Mouse (Mus musculus) heart, embryonic 14.5 days (tissue): ENCODE data around the gene Gm37240. TPM values are rescaled to one million over a fixed set of nuclear protein-coding genes. Genes with fewer than 3 reads are reported as not detected.

ENCODE experiments used
- ATAC-seq: fragments of 200-750 bp; cut with Nextera tagmentation; 2 replicates; pipeline ENCODE4 v1.8.0; 2017; ENCODE audit warnings: low read depth, moderate TSS enrichment; ENCODE audit not compliant: insufficient number of reproducible peaks, insufficient read depth, low FRiP score
- H3K27ac ChIP-seq, 2 experiments: fragments of 200-500 bp in 1 of 2; fragments of 300-500 bp in 1 of 2; sonication (generic) in 1 of 2; replicated peaks in 1 of 2; 2 replicates each; pipeline ENCODE4 v1.5.1; 2012 to 2014; ENCODE audit warnings: low read depth in 2 of 2, low read length in 2 of 2, control low read depth in 1 of 2, mild to moderate bottlenecking in 1 of 2, mixed read lengths in 1 of 2; ENCODE audit not compliant: control insufficient read depth in 1 of 2, insufficient read depth in 1 of 2
- H3K27me3 ChIP-seq: fragments of 300-500 bp; sonication (generic); 2 replicates; pipeline ENCODE4 v1.6.1; 2014; ENCODE audit warnings: mild to moderate bottlenecking, low read length, control low read depth; ENCODE audit not compliant: control insufficient read depth, insufficient read depth
- H3K36me3 ChIP-seq: fragments of 300-500 bp; sonication (generic); 2 replicates; pipeline ENCODE4 v1.6.1; 2014; ENCODE audit warnings: mild to moderate bottlenecking, control low read depth, low read length, mixed read lengths; ENCODE audit not compliant: control insufficient read depth, insufficient read depth
- H3K4me1 ChIP-seq, 2 experiments: fragments of 200-500 bp in 1 of 2; fragments of 300-500 bp in 1 of 2; sonication (generic) in 1 of 2; 2 replicates each; pipeline ENCODE4 v1.6.1; 2012 to 2014; ENCODE audit warnings: low read length in 2 of 2, control low read depth in 1 of 2, mixed read lengths in 1 of 2; ENCODE audit not compliant: control insufficient read depth in 2 of 2, insufficient read depth in 2 of 2
- H3K4me2 ChIP-seq: fragments of 300-500 bp; sonication (generic); 2 replicates; pipeline ENCODE4 v1.6.1; 2014; ENCODE audit warnings: mild to moderate bottlenecking, low read length
- H3K4me3 ChIP-seq, 2 experiments: fragments of 200-500 bp in 1 of 2; fragments of 300-500 bp in 1 of 2; sonication (generic) in 1 of 2; 2 replicates each; pipeline ENCODE4 v1.5.1; 2012 to 2014; ENCODE audit warnings: low read length in 2 of 2, mild to moderate bottlenecking in 2 of 2, control low read depth in 1 of 2, low read depth in 1 of 2, moderate library complexity in 1 of 2; ENCODE audit not compliant: control insufficient read depth in 1 of 2, insufficient read depth in 1 of 2
- H3K9ac ChIP-seq: fragments of 300-500 bp; sonication (generic); 2 replicates; pipeline ENCODE4 v1.6.1; 2014; ENCODE audit warnings: mild to moderate bottlenecking, low read length
- H3K9me3 ChIP-seq: fragments of 300-500 bp; sonication (generic); 2 replicates; pipeline ENCODE4 v1.6.1; 2016; ENCODE audit warnings: low read length, control low read depth; ENCODE audit not compliant: control insufficient read depth
- WGBS: fragments of 180-500 bp; shearing (Covaris S2); extraction: QIAGEN DNeasy Blood & Tissue Kit; methylation state at CpG from one replicate; pipeline ENCODE4 v1.1.7; 2014; 5-methylcytosine and 5-hydroxymethylcytosine counted together
- polyA plus RNA-seq: library from polyadenylated mRNA; unstranded; fragments of >200 nt; fragmentation: Nextera tagmentation; extraction: Ambion mirVana; gene quantifications from 2 replicates; pipeline ENCODE4 v1.2.1, GENCODE M21; 2014

Gm37240 gene
- polyA plus RNA-seq, 1 experiment from 2014 or later, result 12.3 TPM

GRCm38 (mm10) chr3:84814157-84814761, 1073.1 kb downstream of the Gm37240 start:
- Histone ChIP-seq H3K4me1 (peaks cover 2 to 18% of the 10 kb centered on the region in 2 experiments; a peak in 2 of 4 replicates), H3K4me3 (peak overlapping the region; percentile 74 to 90), H3K4me2 (peak overlapping the region; percentile 93), H3K27me3 (no peaks in the 10 kb centered on the region), H3K9me3 (no peaks in the 10 kb centered on the region), H3K27ac (peak overlapping the region; percentile 80 to 95), H3K36me3 (peaks cover 4% of the 10 kb centered on the region; the same call in 1 of the 2 replicates), H3K9ac (peak overlapping the region; percentile 86)
- ATAC-seq, result peak; percentile 94
- WGBS, result under 1% methylated on average over 58 of the region's 60 CpGs

GRCm38 (mm10) chr3:84813436-84814156, 1073.7 kb downstream of the Gm37240 start:
- Histone ChIP-seq H3K27ac (peak overlapping the region; percentile 57 to 95), H3K9me3 (no peaks in the 10 kb centered on the region), H3K4me3 (peak overlapping the region; percentile 74 to 90), H3K27me3 (no peaks in the 10 kb centered on the region), H3K9ac (peak overlapping the region; percentile 81), H3K4me2 (peak overlapping the region; percentile 93), H3K36me3 (peaks cover 2% of the 10 kb centered on the region; the same call in 1 of the 2 replicates), H3K4me1 (peaks cover 2 to 18% of the 10 kb centered on the region in 2 experiments; a peak in 2 of 4 replicates)
- 0 out of 2 replicates have a peak, but pooled peaks have one; percentile 4 for ATAC-seq
- under 1% methylated on average over 29 of the region's 29 CpGs for WGBS

DNA sequence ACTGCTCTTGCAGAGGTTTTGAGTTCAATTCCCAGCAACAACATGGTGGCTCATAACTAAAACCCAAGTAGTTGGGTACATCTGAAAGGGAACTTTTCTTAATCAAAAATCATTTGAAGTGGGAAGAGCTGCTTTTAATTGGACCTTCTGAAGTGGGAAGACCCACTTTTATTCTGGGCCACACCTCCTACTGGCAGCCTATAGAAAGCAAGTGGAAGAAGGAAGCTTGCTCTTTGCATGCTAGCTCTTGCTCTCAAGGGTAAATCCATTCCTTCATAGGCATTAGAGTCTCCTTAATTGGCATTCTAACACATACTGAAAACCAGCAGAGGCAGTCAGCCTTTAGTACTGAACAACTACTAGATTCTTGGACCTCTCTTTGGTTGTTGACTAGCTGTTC, 1076.5 kb downstream of the Gm37240 start:
- Histone ChIP-seq H3K4me1 (peaks cover 2 to 7% of the 10 kb centered on the region in 2 experiments; a peak in 2 of 4 replicates), H3K36me3 (no peaks in the 10 kb centered on the region), H3K4me3 (no peak overlapping the region), H3K27ac (no peak overlapping the region), H3K27me3 (no peaks in the 10 kb centered on the region), H3K9me3 (no peaks in the 10 kb centered on the region), H3K4me2 (no peak overlapping the region), H3K9ac (no peak overlapping the region)
- no peak for ATAC-seq

DNA sequence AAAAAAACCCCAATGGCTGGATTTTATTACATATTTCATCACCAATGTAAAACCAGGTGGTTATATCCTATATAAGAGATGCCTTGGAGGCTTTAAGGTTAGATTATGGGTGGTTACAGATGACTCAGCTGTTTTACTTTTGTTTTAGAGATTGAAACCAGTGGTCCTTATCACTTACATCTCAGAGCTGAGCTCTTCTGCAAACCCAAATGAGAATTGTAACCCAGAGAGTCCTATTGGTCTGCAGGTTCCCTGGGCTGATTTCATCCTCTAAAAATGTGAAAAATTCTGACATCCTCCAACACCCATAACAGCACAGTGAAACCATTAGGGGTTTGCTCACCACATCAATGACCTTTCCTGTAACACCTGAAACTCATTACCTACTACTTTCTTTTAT, 1078.4 kb downstream of the Gm37240 start:
- Histone ChIP-seq H3K9me3 (no peaks in the 10 kb centered on the region), H3K4me3 (no peak overlapping the region), H3K9ac (no peak overlapping the region), H3K36me3 (no peaks in the 10 kb centered on the region), H3K27ac (no peak overlapping the region), H3K4me2 (no peak overlapping the region), H3K27me3 (no peaks in the 10 kb centered on the region), H3K4me1 (peaks cover 5 to 7% of the 10 kb centered on the region in 2 experiments; a peak in 3 of 4 replicates)
- ATAC-seq, result no peak

- Histone ChIP-seq H3K9ac (no peak overlapping the region), H3K4me2 (no peak overlapping the region), H3K9me3 (no peaks in the 10 kb centered on the region), H3K27ac (no peak overlapping the region), H3K4me1 (peaks cover under 1 to 4% of the 10 kb centered on the region in 2 experiments; a peak in 3 of 4 replicates), H3K36me3 (no peaks in the 10 kb centered on the region), H3K4me3 (no peak overlapping the region), H3K27me3 (no peaks in the 10 kb centered on the region)
- 72% methylated on average over 3 of the region's 3 CpGs for WGBS
- no peak for ATAC-seq
Measured at GRCm38 (mm10) chr3:84807826-84808225, 1079.5 kb downstream of the Gm37240 start.

DNA sequence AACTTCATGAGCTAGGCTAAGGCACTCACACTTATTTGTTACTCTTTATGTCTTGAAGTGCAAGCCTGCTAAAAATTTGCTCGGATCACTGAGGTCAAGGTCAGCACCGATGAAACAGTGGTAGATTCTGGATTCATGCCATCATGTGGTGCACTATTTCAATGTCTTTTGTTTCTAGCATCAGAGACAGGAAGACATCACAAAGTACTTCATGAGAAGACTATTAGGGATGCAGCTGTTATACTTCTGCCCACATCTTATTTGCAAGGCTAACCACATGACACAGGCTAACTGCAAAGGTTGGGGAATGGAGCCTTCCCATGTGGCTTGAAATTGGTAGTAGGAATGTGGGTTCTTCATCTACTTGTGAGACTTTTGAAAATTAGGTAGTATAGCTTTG, 1081.1 kb downstream of the Gm37240 start:
- Histone ChIP-seq H3K27ac (no peak overlapping the region), H3K4me1 (peaks cover 0 to 4% of the 10 kb centered on the region in 2 experiments; a peak in 2 of 4 replicates), H3K36me3 (no peaks in the 10 kb centered on the region), H3K9me3 (no peaks in the 10 kb centered on the region), H3K27me3 (no peaks in the 10 kb centered on the region), H3K9ac (no peak overlapping the region), H3K4me3 (no peak overlapping the region), H3K4me2 (no peak overlapping the region)
- WGBS, result 76% methylated on average over 2 of the region's 2 CpGs
- no peak for ATAC-seq

- Histone ChIP-seq H3K9ac (no peak overlapping the region), H3K4me1 (peaks cover 0 to 4% of the 10 kb centered on the region in 2 experiments; a peak in 2 of 4 replicates), H3K4me3 (no peak overlapping the region), H3K9me3 (no peaks in the 10 kb centered on the region), H3K4me2 (no peak overlapping the region), H3K27me3 (no peaks in the 10 kb centered on the region), H3K27ac (no peak overlapping the region), H3K36me3 (no peaks in the 10 kb centered on the region)
- ATAC-seq, result no peak
- WGBS, result 16% methylated on average over 9 of the region's 9 CpGs
Measured at GRCm38 (mm10) chr3:84804036-84804435, 1083.3 kb downstream of the Gm37240 start.
